Comparison of ENCODE assay signal across 8 mouse cellular contexts in genomic region chr11:106999151-106999948, GRCm38 (mm10). TPM values are rescaled to one million over a fixed set of nuclear protein-coding genes. Genes with fewer than 3 reads are reported as not detected.
DNase-seq lines count a peak whose midpoint lies in the region; ATAC-seq and TF ChIP-seq lines count a peak whose summit lies in the region.

Gene Kpna2 (minus strand): TSS chr11:106999541.

- DNase-seq in WW6 (ENCODE audit: low read depth, low spot score) = peak; percentile 97
- DNase-seq in cerebellum, postnatal 4 days (ENCODE audit: low spot score in 2 of 2) = peak; percentile 83 to 92
- peak; percentile 94 for DNase-seq in gastrocnemius, adult 2 months
- DNase-seq in hindbrain, postnatal 0 days (ENCODE audit: low spot score) = peak; percentile 96
- DNase-seq in left cerebral cortex, adult 2 months (ENCODE audit: extremely low spot score in 1 of 2, low spot score in 2 of 2) = peak; percentile 86 to 88
- peak; percentile 89 for DNase-seq in right cerebral cortex, adult 2 months (ENCODE audit: low spot score in 2 of 2)
- peak; percentile 91 for DNase-seq in urinary bladder, postnatal 14 days (ENCODE audit: low spot score)

- peak; percentile 95 for ATAC-seq in hindbrain, postnatal 0 days
- ATAC-seq in megakaryocyte, adult 5-6 weeks (ENCODE audit: poor library complexity, severe bottlenecking) = peak; percentile 90

- under 1% methylated on average over 61 of the region's 62 CpGs for WGBS in hindbrain, postnatal 0 days

- no peak for TF ChIP-seq CTCF in gastrocnemius, adult 2 months (IDR thresholded peaks at IDR 0.05)
- no peak for TF ChIP-seq CTCF in hindbrain, postnatal 0 days (IDR thresholded peaks at IDR 0.05; ENCODE audit: low read depth)
- TF ChIP-seq CTCF in left cerebral cortex, adult 2 months (IDR thresholded peaks at IDR 0.05) = no peak; the same call in 1 of the 2 replicates

- H3K27ac ChIP-seq in gastrocnemius, adult 2 months = peak within 1 kb of the TSS; percentile 94
- peak within 1 kb of the TSS; percentile 84 for H3K27ac ChIP-seq in hindbrain, postnatal 0 days
- H3K27ac ChIP-seq in left cerebral cortex, adult 2 months = peak within 1 kb of the TSS; percentile 93

- H3K4me3 ChIP-seq in gastrocnemius, adult 2 months = peak within 1 kb of the TSS; percentile 79
- H3K4me3 ChIP-seq in hindbrain, postnatal 0 days (ENCODE audit: low read length) = peak within 1 kb of the TSS; percentile 91
- peak within 1 kb of the TSS; percentile 93 for H3K4me3 ChIP-seq in left cerebral cortex, adult 2 months

- peaks cover 17% of the 10 kb centered on the region; the same call in 1 of the 2 replicates for H3K36me3 ChIP-seq in hindbrain, postnatal 0 days (ENCODE audit: insufficient read depth, low read length)

- no peaks in the 10 kb centered on the region for H3K9me3 ChIP-seq in hindbrain, postnatal 0 days (ENCODE audit: low read length)

- H3K27me3 ChIP-seq in hindbrain, postnatal 0 days (ENCODE audit: insufficient read depth, low read length) = no peaks in the 10 kb centered on the region

- peak within 1 kb of the TSS; percentile 73 for H3K9ac ChIP-seq in hindbrain, postnatal 0 days (replicated peaks; ENCODE audit: low read length)

- H3K4me2 ChIP-seq in hindbrain, postnatal 0 days (ENCODE audit: low read depth, low read length) = peak within 1 kb of the TSS; percentile 57

- intact Hi-C loops in gastrocnemius, adult 2 months (cut with DNase I) = no loop called here
- intact Hi-C loops in left cerebral cortex, adult 2 months (cut with DNase I) = loop anchor here (1.0 to 5.0 kb wide), 2 partner anchors 13 to 212 kb away; partner anchors contain the start of genes Cep95 and Ddx5

- H3K4me1 ChIP-seq in hindbrain, postnatal 0 days (ENCODE audit: insufficient read depth, low read length) = no peaks in the 10 kb centered on the region

RNA-seq across cellular contexts. Expression of gene Kpna2, which starts in this region (rescaled TPM):
- 10 to 100 TPM; 13.2 to 16.2 TPM for total RNA-seq in gastrocnemius, adult 2 months (2021)
- total RNA-seq in hindbrain, postnatal 0 days (2014; rRNA removed) = 85.8 and 94.4 TPM in 2 replicates
- polyA plus RNA-seq in hindbrain, postnatal 0 days (2015; fragmentation: Nextera tagmentation; extraction: Ambion mirVana) = 106 and 111 TPM in 2 replicates
- 10 to 100 TPM; 20.6 to 31.7 TPM for total RNA-seq in left cerebral cortex, adult 2 months (2021)
- total RNA-seq in megakaryocyte, adult 5-6 weeks (2015) = 355 and 377 TPM in 2 replicates
- total RNA-seq in megakaryocyte, adult 5-6 weeks (2017) = 262 and 286 TPM in 2 replicates

Comparison
In these comparisons a context has a peak if more than half of its experiments do, and no peak if none do; other contexts are left out.
1. Peak in every context shown above with its lines: DNase-seq, ATAC-seq, H3K4me3 ChIP-seq and H3K27ac ChIP-seq.